Mouse (Mus musculus) adipocyte (in vitro differentiated cells): ENCODE data around the gene Trim7.
"Not testable (repeated sequence)": the region's sequence is repeated elsewhere in the genome, so short reads cannot be mapped to it uniquely, and the experiment has no call there.

Experiments used
- DNase-seq: peaks from one replicate; pipeline ENCODE4 v3.0.0-alpha.2; 2016; ENCODE audit warnings: low spot score

Trim7 gene

GRCm38 (mm10) chr11:48900654-48901566 lies 75.0 kb downstream of the Trim7 start:
- not testable (repeated sequence) for DNase-seq

DNA sequence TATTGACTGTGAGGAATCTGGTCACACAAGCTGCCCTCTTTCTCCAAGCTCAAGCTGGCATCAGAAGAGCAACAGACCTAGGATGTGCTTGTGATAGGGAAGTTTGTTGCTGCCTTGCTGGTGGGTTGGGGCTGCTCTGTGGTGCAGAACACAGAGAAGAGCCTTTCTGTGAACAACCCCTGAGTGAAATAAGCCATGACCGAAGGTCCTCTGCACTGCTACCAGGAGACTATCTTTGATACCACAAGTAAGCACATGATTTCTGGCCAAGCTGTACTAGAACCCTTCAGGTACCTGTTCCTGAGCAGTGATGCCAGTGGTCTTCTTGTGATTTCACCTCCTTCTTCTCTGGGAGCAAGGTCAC lies 75.6 kb downstream of the Trim7 start:
- not testable (repeated sequence) for DNase-seq
